Mouse (Mus musculus): ENCODE data around the gene Barhl1.

- TF ChIP-seq CTCF (IDR thresholded peaks at IDR 0.05; ENCODE audit: borderline replicate concordance, insufficient read depth, low read depth, low read length) (no peak), POLR2A (IDR thresholded peaks at IDR 0.05; ENCODE audit: borderline replicate concordance, insufficient read depth, low read length) (no peak)
Observed at GRCm38 (mm10) chr2:28930571-28930970, 14.1 kb upstream of the Barhl1 start.
